Mouse (Mus musculus) neural tube, embryonic 14.5 days (tissue): ENCODE data around the gene Nfil3. TPM values are rescaled to one million over a fixed set of nuclear protein-coding genes. Genes with fewer than 3 reads are reported as not detected.

Experiments used
- ATAC-seq: fragments of 200-750 bp; cut with Nextera tagmentation; 2 replicates; pipeline ENCODE4 v1.8.0; 2017; ENCODE audit warnings: low read depth, mild to moderate bottlenecking, moderate TSS enrichment, moderate library complexity
- H3K27ac ChIP-seq: fragments of 300-500 bp; sonication (generic); 2 replicates; pipeline ENCODE4 v1.5.1; 2014; ENCODE audit warnings: low read depth, mild to moderate bottlenecking, control low read depth, low read length, moderate library complexity, mixed read lengths
- H3K27me3 ChIP-seq: fragments of 300-500 bp; sonication (generic); 2 replicates; pipeline ENCODE4 v1.6.1; 2014; ENCODE audit warnings: low read length; ENCODE audit not compliant: control insufficient read depth, insufficient read depth
- H3K36me3 ChIP-seq: fragments of 300-500 bp; sonication (generic); 2 replicates; pipeline ENCODE4 v1.6.1; 2014; ENCODE audit warnings: low read length, mixed read lengths; ENCODE audit not compliant: control insufficient read depth, insufficient read depth
- H3K4me1 ChIP-seq: fragments of 300-500 bp; sonication (generic); 2 replicates; pipeline ENCODE4 v1.6.1; 2014; ENCODE audit warnings: low read length; ENCODE audit not compliant: control insufficient read depth, insufficient read depth
- H3K4me2 ChIP-seq: fragments of 300-500 bp; sonication (generic); 2 replicates; pipeline ENCODE4 v1.6.1; 2014; ENCODE audit warnings: mild to moderate bottlenecking, low read depth, low read length, control low read depth
- H3K4me3 ChIP-seq: fragments of 300-500 bp; sonication (generic); 2 replicates; pipeline ENCODE4 v1.5.1; 2014; ENCODE audit warnings: low read depth, low read length, control low read depth, mixed read lengths
- H3K9ac ChIP-seq: fragments of 300-500 bp; sonication (generic); replicated peaks from 2 replicates; pipeline ENCODE4 v1.6.1; 2014; ENCODE audit warnings: low read depth, mild to moderate bottlenecking, control low read depth, low read length, mixed read lengths
- H3K9me3 ChIP-seq: fragments of 300-500 bp; sonication (generic); 2 replicates; pipeline ENCODE4 v1.6.1; 2016; ENCODE audit warnings: low read length; ENCODE audit not compliant: control insufficient read depth
- WGBS: fragments of 180-500 bp; shearing (Covaris S2); extraction: QIAGEN DNeasy Blood & Tissue Kit; methylation state at CpG from one replicate; pipeline ENCODE4 v1.1.7; 2014; 5-methylcytosine and 5-hydroxymethylcytosine counted together
- polyA plus RNA-seq: library from polyadenylated mRNA; unstranded; fragments of >200 nt; fragmentation: Nextera tagmentation; extraction: Ambion mirVana; gene quantifications from 2 replicates; pipeline ENCODE4 v1.2.1, GENCODE M21; 2014

Gene Nfil3
- polyA plus RNA-seq, 1 experiment from 2014 or later = 49.5 TPM

DNA sequence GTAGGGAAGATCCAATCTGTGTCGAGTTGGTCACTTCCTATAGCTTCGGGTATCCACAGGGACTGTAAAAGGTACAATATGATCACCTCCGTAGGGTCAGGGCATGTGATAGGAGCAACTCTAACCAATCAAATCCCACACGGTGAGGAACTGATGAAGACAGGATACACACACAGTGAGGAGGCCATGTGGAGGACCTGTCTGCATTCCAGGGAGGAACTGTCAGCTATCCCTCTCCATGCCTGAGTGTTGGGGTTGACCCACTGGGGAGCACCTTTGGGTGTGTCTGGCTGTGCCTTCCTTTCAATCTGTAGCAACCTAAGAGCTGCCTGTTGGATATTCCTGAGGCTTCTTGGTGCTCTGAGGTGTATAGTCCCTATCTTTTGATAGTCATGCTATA lies 18.0 kb downstream of the Nfil3 start:
- Histone ChIP-seq H3K4me3 (no peak overlapping the region), H3K9ac (no peak overlapping the region), H3K27me3 (no peaks in the 10 kb centered on the region), H3K9me3 (no peaks in the 10 kb centered on the region), H3K4me1 (no peaks in the 10 kb centered on the region), H3K27ac (no peak overlapping the region), H3K36me3 (peaks cover 33% of the 10 kb centered on the region), H3K4me2 (no peak overlapping the region)
- no peak for ATAC-seq
- 89% methylated on average over 4 of the region's 4 CpGs for WGBS

DNA sequence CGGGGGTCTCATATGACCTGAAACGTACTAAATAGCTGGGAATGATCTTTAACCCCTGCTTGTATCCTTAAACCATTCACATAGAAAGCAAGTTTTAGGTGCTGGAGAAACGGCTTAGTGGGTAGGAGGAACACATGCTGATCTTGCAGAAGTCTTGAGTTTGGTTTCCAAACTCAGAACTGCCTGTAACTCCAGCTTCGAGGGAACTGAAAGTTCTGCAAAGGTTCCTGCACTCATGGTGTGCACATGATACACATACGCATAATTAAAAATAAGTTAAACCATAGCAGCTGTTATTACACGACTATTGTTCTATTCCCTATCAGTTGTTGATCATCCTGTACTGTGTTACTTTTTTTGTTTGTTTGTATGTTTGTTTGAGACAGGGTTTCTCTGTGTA lies 18.5 kb downstream of the Nfil3 start:
- Histone ChIP-seq H3K4me3 (no peak overlapping the region), H3K36me3 (peaks cover 27% of the 10 kb centered on the region), H3K27ac (no peak overlapping the region), H3K9ac (no peak overlapping the region), H3K4me1 (no peaks in the 10 kb centered on the region), H3K9me3 (no peaks in the 10 kb centered on the region), H3K4me2 (no peak overlapping the region), H3K27me3 (no peaks in the 10 kb centered on the region)
- 93% methylated on average over 6 of the region's 6 CpGs for WGBS
- no peak for ATAC-seq

DNA sequence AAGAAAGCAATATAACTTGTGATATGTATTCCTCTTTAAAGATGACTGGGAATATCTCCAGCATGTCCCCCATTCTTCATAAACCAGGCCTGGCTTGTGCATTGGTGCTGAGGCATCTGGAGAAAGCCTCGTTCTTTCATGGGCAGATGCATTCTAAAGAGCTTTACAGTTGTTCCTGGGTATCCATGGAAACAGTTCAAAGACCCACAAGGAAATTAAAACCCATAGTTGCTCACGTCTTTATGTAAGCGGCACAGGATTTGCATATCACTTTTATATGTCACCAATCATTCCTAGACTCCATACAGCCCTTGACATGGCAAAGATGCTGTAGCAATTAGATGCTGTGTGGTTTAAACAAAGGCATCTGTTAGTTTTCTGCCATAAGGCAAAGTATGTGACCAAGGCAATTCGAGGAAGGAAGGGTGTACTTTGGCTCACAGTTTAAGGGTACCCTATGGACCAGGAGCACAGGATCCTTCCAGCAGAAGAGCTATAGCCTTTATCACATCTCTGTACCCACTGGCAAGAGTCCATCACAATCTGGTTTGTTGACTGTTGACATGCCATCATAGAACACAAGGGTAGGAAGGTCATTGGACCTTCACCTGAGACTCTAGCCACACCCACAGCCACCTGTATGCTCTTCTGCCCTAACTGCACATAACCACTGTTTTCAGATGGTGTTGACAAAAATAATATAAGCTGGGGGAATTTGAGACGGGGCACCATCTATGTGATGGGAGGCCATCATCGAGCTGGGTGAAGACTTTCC lies 26.9 kb downstream of the Nfil3 start:
- no peak overlapping the region for H3K4me3 ChIP-seq
- H3K36me3 ChIP-seq = no peaks in the 10 kb centered on the region
- no peaks in the 10 kb centered on the region for H3K4me1 ChIP-seq
- 69% methylated on average over 6 of the region's 6 CpGs for WGBS
- no peak overlapping the region for H3K4me2 ChIP-seq
- no peak overlapping the region for H3K9ac ChIP-seq
- no peaks in the 10 kb centered on the region for H3K9me3 ChIP-seq
- no peaks in the 10 kb centered on the region for H3K27me3 ChIP-seq
- H3K27ac ChIP-seq = no peak overlapping the region
- no peak for ATAC-seq

DNA sequence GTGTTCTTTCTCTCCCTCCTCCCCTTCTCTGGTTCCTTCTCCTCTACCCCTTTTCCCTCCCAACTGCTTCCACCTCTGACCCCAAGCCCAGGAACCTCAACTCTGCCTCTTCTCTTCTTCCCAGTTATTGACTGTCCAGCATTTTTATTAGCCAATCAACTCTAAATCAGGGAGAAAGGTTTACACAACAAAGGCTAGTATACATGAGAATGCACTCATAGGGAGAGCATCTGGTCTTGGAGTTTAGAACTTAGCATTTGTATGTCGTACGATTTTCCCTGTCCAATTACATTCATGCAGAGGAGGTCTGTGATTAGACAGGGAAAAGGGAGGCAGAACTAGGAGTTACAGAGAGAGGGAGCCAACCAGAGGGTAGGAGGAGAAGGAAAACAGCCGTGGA lies 31.7 kb downstream of the Nfil3 start:
- H3K27ac ChIP-seq = no peak overlapping the region

DNA sequence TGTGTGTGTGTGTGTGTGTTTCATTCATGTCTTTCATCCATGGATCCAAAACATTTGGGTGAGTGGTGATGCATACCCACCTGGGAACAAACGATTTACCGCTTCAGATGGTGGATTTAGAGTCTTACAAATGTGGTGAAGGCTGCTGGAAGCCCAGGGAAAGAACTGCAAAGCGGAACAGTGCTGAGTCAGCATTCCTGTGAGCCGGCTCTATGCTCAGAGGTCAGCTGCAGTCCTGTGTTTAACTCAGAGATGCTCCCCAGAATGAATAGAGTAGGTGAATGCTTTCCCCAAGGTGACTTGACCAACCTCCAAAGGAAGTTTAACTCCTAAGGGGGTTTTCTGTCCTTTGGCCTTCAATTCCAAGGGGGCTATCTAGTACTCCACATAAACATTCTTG lies 33.3 kb downstream of the Nfil3 start:
- 80% methylated on average over 4 of the region's 4 CpGs for WGBS
- H3K27ac ChIP-seq = no peak overlapping the region
- H3K9me3 ChIP-seq = no peaks in the 10 kb centered on the region
- H3K36me3 ChIP-seq = no peaks in the 10 kb centered on the region
- no peak for ATAC-seq
- no peak overlapping the region for H3K4me2 ChIP-seq
- H3K27me3 ChIP-seq = no peaks in the 10 kb centered on the region
- H3K4me3 ChIP-seq = no peak overlapping the region
- H3K4me1 ChIP-seq = no peaks in the 10 kb centered on the region
- no peak overlapping the region for H3K9ac ChIP-seq

More for the DNA sequence above, 31.7 kb downstream of the Nfil3 start:
- H3K9ac ChIP-seq = no peak overlapping the region
- H3K4me1 ChIP-seq = no peaks in the 10 kb centered on the region
- no peak overlapping the region for H3K4me3 ChIP-seq
- H3K36me3 ChIP-seq = no peaks in the 10 kb centered on the region
- 77% methylated on average over 3 of the region's 3 CpGs for WGBS
- H3K27me3 ChIP-seq = no peaks in the 10 kb centered on the region
- H3K9me3 ChIP-seq = no peaks in the 10 kb centered on the region
- ATAC-seq = no peak
- no peak overlapping the region for H3K4me2 ChIP-seq

DNA sequence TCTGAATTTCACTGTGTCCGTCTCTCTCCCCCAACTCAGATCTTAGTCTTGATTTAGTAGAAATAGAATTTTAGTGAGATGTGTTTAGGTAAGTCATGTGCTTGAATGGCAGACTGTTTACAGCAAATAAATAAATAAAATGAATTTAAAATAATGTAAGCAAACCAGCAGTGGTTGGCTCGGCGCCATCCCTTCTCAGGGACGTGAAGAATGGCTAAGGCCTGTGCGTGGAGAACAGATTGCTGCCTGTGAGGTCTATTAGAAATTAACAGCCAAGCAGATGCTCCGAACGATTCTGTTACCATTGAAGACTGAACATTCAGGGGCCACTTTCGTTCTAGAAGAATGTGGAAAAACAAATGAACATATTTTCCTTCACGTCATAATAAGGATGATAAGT lies 35.1 kb downstream of the Nfil3 start:
- H3K27me3 ChIP-seq = no peaks in the 10 kb centered on the region
- no peak overlapping the region for H3K4me3 ChIP-seq
- no peak for ATAC-seq
- 62% methylated on average over 9 of the region's 9 CpGs for WGBS
- H3K36me3 ChIP-seq = no peaks in the 10 kb centered on the region
- H3K9me3 ChIP-seq = no peaks in the 10 kb centered on the region
- H3K4me1 ChIP-seq = no peaks in the 10 kb centered on the region
- H3K27ac ChIP-seq = no peak overlapping the region
- H3K4me2 ChIP-seq = no peak overlapping the region
- H3K9ac ChIP-seq = no peak overlapping the region

DNA sequence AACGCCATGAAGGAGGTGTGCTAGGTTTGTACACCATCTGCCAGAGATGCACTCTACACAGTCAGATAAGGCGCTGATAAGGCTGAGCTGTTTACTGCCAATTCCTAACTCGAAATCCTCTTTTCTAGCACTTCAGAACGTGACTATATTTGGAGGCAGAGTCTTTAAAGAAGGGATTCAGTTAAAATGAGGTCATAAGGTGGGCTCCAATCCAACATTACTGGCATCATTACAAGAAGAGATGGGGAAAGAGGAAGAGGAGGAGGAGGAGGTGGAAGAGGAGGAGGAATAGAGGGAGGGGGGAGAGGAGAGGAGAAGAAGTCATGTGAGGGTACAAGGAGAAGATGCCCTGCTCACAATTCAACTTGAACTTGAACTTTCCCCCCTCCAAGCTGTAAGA lies 36.8 kb downstream of the Nfil3 start:
- 87% methylated on average over 4 of the region's 4 CpGs for WGBS
- Histone ChIP-seq H3K9me3 (no peaks in the 10 kb centered on the region), H3K9ac (no peak overlapping the region), H3K36me3 (no peaks in the 10 kb centered on the region), H3K4me1 (no peaks in the 10 kb centered on the region), H3K4me3 (no peak overlapping the region), H3K4me2 (no peak overlapping the region), H3K27ac (no peak overlapping the region), H3K27me3 (no peaks in the 10 kb centered on the region)
- ATAC-seq = no peak

DNA sequence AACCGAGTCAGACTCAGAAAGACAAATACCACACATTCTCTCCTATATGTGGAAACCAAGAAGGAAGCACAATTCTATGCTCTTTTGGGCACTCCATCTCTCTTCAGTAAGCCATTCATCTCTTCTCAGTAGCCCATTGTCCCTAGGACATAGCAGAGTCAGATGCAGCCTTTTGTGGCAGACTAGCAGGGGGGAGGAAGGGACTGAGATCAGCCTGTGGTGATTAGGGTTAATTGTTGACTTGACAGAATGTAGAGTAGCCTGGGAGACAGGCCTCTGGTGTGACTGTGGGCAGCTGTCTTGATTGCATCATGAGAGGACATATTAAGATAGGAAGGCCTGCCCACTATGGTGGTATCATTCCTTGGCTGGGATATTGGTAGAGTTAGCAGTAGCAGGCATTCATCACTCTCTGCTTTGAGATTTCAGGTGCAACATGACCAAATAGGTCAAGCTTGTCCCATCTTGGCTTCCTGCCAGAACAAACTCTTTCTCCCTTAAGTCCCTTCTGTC lies 37.9 kb downstream of the Nfil3 start:
- no peaks in the 10 kb centered on the region for H3K27me3 ChIP-seq
- H3K4me3 ChIP-seq = no peak overlapping the region
- H3K4me2 ChIP-seq = no peak overlapping the region
- no peaks in the 10 kb centered on the region for H3K9me3 ChIP-seq
- H3K9ac ChIP-seq = no peak overlapping the region
- 56% methylated on average over 1 of the region's 1 CpGs for WGBS
- no peak for ATAC-seq
- no peaks in the 10 kb centered on the region for H3K4me1 ChIP-seq
- H3K27ac ChIP-seq = no peak overlapping the region
- H3K36me3 ChIP-seq = no peaks in the 10 kb centered on the region

DNA sequence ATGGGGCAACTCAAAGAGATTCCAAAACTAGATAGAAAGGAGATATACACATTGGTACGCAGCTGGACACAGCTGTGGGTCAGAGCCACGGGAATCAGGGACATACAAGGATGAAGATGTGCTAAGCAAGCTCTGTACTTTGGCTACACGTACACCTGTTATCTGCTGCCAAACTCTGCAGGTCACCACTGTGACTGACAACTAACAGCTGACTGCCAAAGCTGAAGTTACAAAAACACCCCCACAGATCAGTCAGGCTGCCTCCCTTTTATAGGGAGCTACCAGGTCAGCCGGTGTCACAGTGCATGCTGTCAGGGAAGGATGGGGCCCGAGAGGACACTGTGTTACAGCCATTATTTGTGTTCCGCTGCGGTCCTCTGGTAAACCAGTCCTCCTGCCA lies 39.9 kb downstream of the Nfil3 start:
- no peak overlapping the region for H3K27ac ChIP-seq
- WGBS = 86% methylated on average over 7 of the region's 7 CpGs
- H3K27me3 ChIP-seq = no peaks in the 10 kb centered on the region

More for the DNA sequence above, 39.9 kb downstream of the Nfil3 start:
- H3K9ac ChIP-seq = no peak overlapping the region
- no peaks in the 10 kb centered on the region for H3K4me1 ChIP-seq
- ATAC-seq = no peak
- H3K4me3 ChIP-seq = no peak overlapping the region
- no peaks in the 10 kb centered on the region for H3K36me3 ChIP-seq
- no peaks in the 10 kb centered on the region for H3K9me3 ChIP-seq
- no peak overlapping the region for H3K4me2 ChIP-seq
